Mouse (Mus musculus) ES-E14 (cell line): ENCODE data around the gene Phldb3. TPM values are rescaled to one million over a fixed set of nuclear protein-coding genes. Genes with fewer than 3 reads are reported as not detected.
A peak's percentile ranks its signal among the peaks of the same experiment; 100 is the strongest.

Source experiments
- DNase-seq: peaks from one replicate; pipeline ENCODE4 v3.0.0-alpha.2; 2013; ENCODE audit warnings: low read depth, low spot score
- H3K27ac ChIP-seq: 2 replicates; pipeline ENCODE4 v1.5.1; 2012; ENCODE audit warnings: low read depth, mild to moderate bottlenecking, low read length, moderate library complexity, mixed read lengths; ENCODE audit not compliant: poor library complexity, insufficient read depth, severe bottlenecking
- H3K36me3 ChIP-seq: 2 replicates; pipeline ENCODE4 v1.6.1; 2012; ENCODE audit warnings: mild to moderate bottlenecking, low read length, moderate library complexity, mixed read lengths; ENCODE audit not compliant: control insufficient read depth, poor library complexity, insufficient read depth, severe bottlenecking
- H3K4me1 ChIP-seq, 2 experiments: fragments of 150-350 bp in 1 of 2; sonication (generic) in 1 of 2; 2 replicates each; pipeline ENCODE4 v1.6.1; 2012; ENCODE audit warnings: low read length in 2 of 2, mild to moderate bottlenecking in 1 of 2, mixed read lengths in 1 of 2; ENCODE audit not compliant: control insufficient read depth in 2 of 2, insufficient read depth in 2 of 2, poor library complexity in 1 of 2
- H3K4me3 ChIP-seq, 2 experiments: fragments of 150-350 bp in 1 of 2; sonication (generic) in 1 of 2; 2 replicates each; pipeline ENCODE4 v1.5.1; 2012; ENCODE audit warnings: low read length in 2 of 2, low read depth in 1 of 2, mild to moderate bottlenecking in 1 of 2, mixed read lengths in 1 of 2; ENCODE audit not compliant: insufficient read depth in 1 of 2, poor library complexity in 1 of 2, severe bottlenecking in 1 of 2
- H3K9ac ChIP-seq: 2 replicates; pipeline ENCODE4 v1.6.1; 2012; ENCODE audit warnings: low read depth, mild to moderate bottlenecking, low read length, mixed read lengths; ENCODE audit not compliant: poor library complexity, insufficient read depth, severe bottlenecking
- H3K9me3 ChIP-seq: fragments of 150-350 bp; sonication (generic); 2 replicates; pipeline ENCODE4 v1.6.1; 2012; ENCODE audit warnings: low read depth, mild to moderate bottlenecking, low read length; ENCODE audit not compliant: control insufficient read depth, insufficient read depth
- CHD2 ChIP-seq: IDR thresholded peaks from 2 replicates; pipeline ENCODE4 v1.6.1; 2014; ENCODE audit warnings: mild to moderate bottlenecking, low read depth, low read length, inconsistent platforms
- HCFC1 ChIP-seq: IDR thresholded peaks from 2 replicates; pipeline ENCODE4 v1.6.1; 2012; ENCODE audit warnings: low read length, inconsistent platforms, borderline replicate concordance; ENCODE audit not compliant: insufficient read depth
- MAFK ChIP-seq: IDR thresholded peaks from 2 replicates; pipeline ENCODE4 v1.6.1; 2014; ENCODE audit warnings: mild to moderate bottlenecking, low read depth, low read length, inconsistent platforms; ENCODE audit not compliant: insufficient read depth
- ZC3H11A ChIP-seq: IDR thresholded peaks from 2 replicates; pipeline ENCODE4 v1.6.1; 2012; ENCODE audit warnings: low read depth, mild to moderate bottlenecking, inconsistent platforms, low read length, borderline replicate concordance
- ZNF384 ChIP-seq: IDR thresholded peaks from 2 replicates; pipeline ENCODE4 v1.6.1; 2012; ENCODE audit warnings: low read depth, low read length, inconsistent platforms
- in situ Hi-C, 2 experiments: fragments of 600-800 bp; cut with MboI; formaldehyde crosslinking; loops; one replicate each; pipeline ENCODE4 v1.15.1; 2025; ENCODE audit warnings: low sequenced_read_pairs in 2 of 2, inconsistent platforms in 1 of 2; ENCODE audit not compliant: unreplicated experiment in 2 of 2
- total RNA-seq: library from RNA; depleted of rRNA; stranded (reverse); fragments of 300-350 nt; gene quantifications from 2 replicates; pipeline ENCODE4 v1.2.3, GENCODE M21; 2012; rRNA removed

Gene Phldb3
- total RNA-seq: 1.5 and 1.8 TPM in 2 replicates

- DNase-seq: no peak
- in situ Hi-C loops: loop anchor here in 1 of 2 experiments (25.0 kb wide), 1 partner anchor 352 kb away; the partner anchor contains the start of gene Rabac1
These were observed at the start of gene Phldb3 for GRCm38 (mm10) chr7:24610144-24610878. Gene Phldb3 (plus strand): TSS chr7:24610763.

GRCm38 (mm10) chr7:24561450-24561849 is 49.1 kb upstream of the Phldb3 start:
- Histone ChIP-seq H3K9ac (no peak overlapping the region), H3K9me3 (no peaks in the 10 kb centered on the region), H3K4me1 (peaks cover 0 to 12% of the 10 kb centered on the region in 2 experiments; a peak in 1 of 4 replicates), H3K36me3 (peaks cover 29% of the 10 kb centered on the region), H3K27ac (no peak overlapping the region), H3K4me3 (no peak overlapping the region)
- TF ChIP-seq ZNF384 (no peak), CHD2 (no peak), MAFK (peak; percentile 98), HCFC1 (no peak), ZC3H11A (no peak)
- in situ Hi-C loops: no loop called here
- no peak for DNase-seq

More at GRCm38 (mm10) chr7:24610144-24610878, at the start of gene Phldb3:
- Histone ChIP-seq H3K4me3 (peak within 1 kb of the TSS; percentile 45 to 68), H3K9me3 (no peaks in the 10 kb centered on the region), H3K4me1 (peaks cover 0 to 12% of the 10 kb centered on the region in 2 experiments; a peak in 2 of 4 replicates), H3K27ac (no peak within 1 kb of the TSS), H3K36me3 (no peaks in the 10 kb centered on the region; the same call in 1 of the 2 replicates), H3K9ac (peak within 1 kb of the TSS; percentile 10)
- TF ChIP-seq MAFK (0 out of 2 replicates have a peak, but pooled peaks have one; percentile 30), ZNF384 (no peak), HCFC1 (no peak), ZC3H11A (no peak), CHD2 (no peak)

GRCm38 (mm10) chr7:24563191-24563836 is 47.2 kb upstream of the Phldb3 start:
- Histone ChIP-seq H3K4me1 (peaks cover 0 to 12% of the 10 kb centered on the region in 2 experiments; a peak in 1 of 4 replicates), H3K27ac (no peak overlapping the region), H3K36me3 (peaks cover 43% of the 10 kb centered on the region), H3K9me3 (no peaks in the 10 kb centered on the region), H3K4me3 (no peak overlapping the region), H3K9ac (no peak overlapping the region)
- in situ Hi-C loops: no loop called here
- no peak for DNase-seq
- TF ChIP-seq CHD2 (no peak), HCFC1 (no peak), ZC3H11A (no peak), MAFK (no peak), ZNF384 (no peak)

DNA sequence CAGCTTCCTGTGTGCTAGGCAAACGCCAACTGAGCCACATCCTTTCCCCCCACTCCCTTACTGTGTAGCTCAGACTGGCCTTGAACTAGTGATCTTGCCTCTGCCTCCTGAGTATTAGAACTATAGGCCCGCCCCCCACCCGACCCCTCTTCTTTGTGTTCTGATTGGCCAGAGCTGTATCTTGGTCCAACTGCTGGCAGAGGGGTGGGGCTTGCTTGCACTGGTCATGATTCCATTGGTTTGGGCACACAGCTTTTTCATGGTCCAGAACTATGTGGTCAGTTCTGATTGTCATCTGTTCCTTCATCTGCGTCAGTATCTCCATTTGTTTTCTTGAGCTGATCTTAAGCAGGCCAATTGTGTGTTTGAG is 46.7 kb upstream of the Phldb3 start:
- peaks cover 0 to 12% of the 10 kb centered on the region in 2 experiments; a peak in 1 of 4 replicates for H3K4me1 ChIP-seq
- no peak overlapping the region for H3K4me3 ChIP-seq
- no peak for DNase-seq
- no peaks in the 10 kb centered on the region for H3K9me3 ChIP-seq
- in situ Hi-C loops: no loop called here
- TF ChIP-seq HCFC1 (no peak), ZNF384 (no peak)
- no peak overlapping the region for H3K27ac ChIP-seq
- no peak overlapping the region for H3K9ac ChIP-seq
- peaks cover 45% of the 10 kb centered on the region for H3K36me3 ChIP-seq
